ENCODE assay signal across 8 mouse cellular contexts in genomic region chr13:98890871-98891219, GRCm38 (mm10). TPM values are rescaled to one million over a fixed set of nuclear protein-coding genes. Genes with fewer than 3 reads are reported as not detected.
DNase-seq lines count a peak whose midpoint lies in the region; ATAC-seq lines count a peak whose summit lies in the region.

No protein-coding gene starts in this region.

- peak; percentile 63 for DNase-seq in MEL-GATA-1-ER (ENCODE audit: extremely low read depth, low read depth)
- DNase-seq in cerebellum, adult 8-10 months: peak; percentile 81
- peak; percentile 89 for DNase-seq in hindbrain, embryonic 11.5 days (ENCODE audit: low spot score)
- DNase-seq in layer of hippocampus, postnatal 10 days (ENCODE audit: low spot score in 2 of 2): peak; percentile 77 to 84
- DNase-seq in lung, postnatal 10 days: peak; percentile 89
- peak; percentile 82 for DNase-seq in ovary, postnatal 36 days (ENCODE audit: low spot score)
- peak; percentile 83 for DNase-seq in thymus, postnatal 25 days

- no peaks in the 10 kb centered on the region for H3K9me3 ChIP-seq in hindbrain, embryonic 11.5 days (ENCODE audit: control insufficient read depth, low read length)

- peak overlapping the region; percentile 90 for H3K27ac ChIP-seq in hindbrain, embryonic 11.5 days (ENCODE audit: low read depth, low read length)

- H3K27me3 ChIP-seq in hindbrain, embryonic 11.5 days (ENCODE audit: control insufficient read depth, insufficient read depth, low read length): no peaks in the 10 kb centered on the region

- H3K9ac ChIP-seq in hindbrain, embryonic 11.5 days (ENCODE audit: low read depth, low read length): peak overlapping the region; percentile 74

- no peaks in the 10 kb centered on the region for H3K36me3 ChIP-seq in hindbrain, embryonic 11.5 days (ENCODE audit: control insufficient read depth, insufficient read depth, low read length)

- peak overlapping the region; percentile 64 for H3K4me3 ChIP-seq in hindbrain, embryonic 11.5 days (ENCODE audit: low read depth, low read length)

- peak; percentile 88 for ATAC-seq in frontal cortex, adult (ENCODE audit: low TSS enrichment)
- peak; percentile 81 for ATAC-seq in hindbrain, embryonic 11.5 days (ENCODE audit: low FRiP score)

- peak overlapping the region; percentile 78 for H3K4me2 ChIP-seq in hindbrain, embryonic 11.5 days (replicated peaks; ENCODE audit: low read depth, low read length)

- 0 out of 2 replicates have a peak, but pooled peaks cover 5% of the 10 kb centered on the region for H3K4me1 ChIP-seq in hindbrain, embryonic 11.5 days (replicated peaks; ENCODE audit: control insufficient read depth, insufficient read depth, low read length)

- WGBS in hindbrain, embryonic 11.5 days: 1% methylated on average over 32 of the region's 32 CpGs

RNA-seq across cellular contexts. Expression of gene Tnpo1, which starts 35.3 kb away (rescaled TPM):
- polyA plus RNA-seq in hindbrain, embryonic 11.5 days (2014; fragmentation: Nextera tagmentation; extraction: Ambion mirVana): 66.9 and 124 TPM in 2 replicates
- total RNA-seq in layer of hippocampus, postnatal 10 days (2021): 10 to 100 TPM; 64.7 to 69.3 TPM

Comparison
In these comparisons a context has a peak if more than half of its experiments do, and no peak if none do; other contexts are left out.
1. Peak in every context shown above with its lines: DNase-seq, ATAC-seq, H3K4me3 ChIP-seq and H3K27ac ChIP-seq.